Mouse (Mus musculus): ENCODE measurements around the gene Mrpl42.
A peak's percentile ranks its signal among the peaks of the same experiment; 100 is the strongest.

DNA sequence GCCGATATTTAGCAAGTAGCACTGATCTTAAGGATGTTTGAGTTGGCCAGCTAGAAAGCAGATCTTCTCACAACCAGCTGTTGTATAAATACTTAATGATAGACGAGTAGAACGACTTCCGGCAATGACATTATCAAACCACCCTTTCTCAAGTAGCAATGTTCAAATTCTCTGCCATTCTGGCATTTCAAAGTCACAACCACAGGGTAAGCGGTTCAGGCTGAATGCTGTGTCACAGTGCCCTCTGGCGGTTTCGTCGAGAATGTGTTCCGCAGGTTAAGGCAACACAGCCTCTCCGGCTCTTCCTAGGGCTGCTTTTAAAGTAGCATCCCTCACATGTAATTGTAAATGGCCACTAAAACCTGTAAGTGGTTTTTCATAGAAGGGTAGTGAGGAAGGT lies 25.8 kb downstream of the Mrpl42 start:
- TF ChIP-seq CTCF (IDR thresholded peaks at IDR 0.05; ENCODE audit: insufficient read depth, low read length) (peak; percentile 93), POLR2A (IDR thresholded peaks at IDR 0.05; ENCODE audit: borderline replicate concordance, extremely low read depth, low read depth, low read length) (no peak)
